Mouse (Mus musculus) left cerebral cortex, postnatal 25 days (tissue): ENCODE data around the gene Slc5a11. TPM values are rescaled to one million over a fixed set of nuclear protein-coding genes. Genes with fewer than 3 reads are reported as not detected.

Experiments
- DNase-seq, 2 experiments: peaks; one replicate each; pipeline ENCODE4 v3.0.0; 2022; ENCODE audit warnings: low spot score in 2 of 2, mixed read lengths in 1 of 2
- intact Hi-C: fragments of 180-260 bp; cut with DNase I; formaldehyde crosslinking; loops from one replicate; pipeline ENCODE4 v1.15.1; 2025
- total RNA-seq, 2 experiments: library from RNA; stranded (reverse); gene quantifications; 2 replicates each; pipeline ENCODE4 v1.2.3; 2021

Gene Slc5a11
- total RNA-seq, 2 experiments from 2014 or later = 0.55 to 2.0 TPM

DNA sequence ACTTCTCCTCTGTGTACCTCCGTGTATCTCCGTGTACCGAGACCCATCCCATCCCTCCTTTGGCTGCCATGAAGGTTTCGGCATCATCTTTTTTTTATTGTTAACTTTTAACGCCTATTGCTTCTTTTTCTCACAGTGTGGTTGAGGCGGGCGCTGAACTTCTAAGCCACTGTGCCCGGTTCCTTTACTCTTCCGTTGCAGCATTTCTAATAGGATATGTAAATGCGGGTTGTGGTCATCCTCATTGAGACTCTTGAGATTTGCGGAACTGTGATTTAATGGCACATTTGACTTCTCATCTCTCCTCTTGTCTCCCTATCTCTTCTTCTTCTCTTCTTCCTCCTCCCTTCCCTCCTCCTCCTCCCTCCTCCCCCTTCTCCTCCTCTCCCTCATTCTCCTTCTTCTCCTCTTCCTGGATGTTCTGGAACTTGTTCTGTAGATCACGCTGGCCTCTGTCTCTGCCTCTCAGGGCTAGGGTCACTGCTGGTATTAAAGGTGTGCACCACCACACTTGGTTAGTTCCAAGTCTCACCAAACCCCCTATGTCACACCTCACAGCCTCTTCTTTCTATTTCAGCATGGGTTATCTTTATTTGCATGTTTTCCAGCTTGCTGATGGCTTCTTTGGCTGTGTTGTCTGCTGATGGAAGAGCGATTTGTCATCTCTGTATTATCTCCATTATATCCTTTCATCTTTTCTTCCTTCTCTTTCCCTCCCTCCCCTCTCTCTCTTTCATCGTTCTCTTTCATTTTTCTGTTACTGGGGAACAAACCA is 39.8 kb downstream of the Slc5a11 start:
- intact Hi-C loops = no loop called here
- no peak for DNase-seq

- DNase-seq = peak in 1 of 2 experiments; percentile 11
- intact Hi-C loops = no loop called here
Measured at GRCm38 (mm10) chr7:123258103-123258502, 43.5 kb downstream of the Slc5a11 start.

- intact Hi-C loops = no loop called here
- no peak for DNase-seq
Measured at GRCm38 (mm10) chr7:123273056-123273455, 58.5 kb downstream of the Slc5a11 start.

GRCm38 (mm10) chr7:123276568-123276967 is 62.0 kb downstream of the Slc5a11 start:
- intact Hi-C loops = no loop called here
- DNase-seq = no peak

DNA sequence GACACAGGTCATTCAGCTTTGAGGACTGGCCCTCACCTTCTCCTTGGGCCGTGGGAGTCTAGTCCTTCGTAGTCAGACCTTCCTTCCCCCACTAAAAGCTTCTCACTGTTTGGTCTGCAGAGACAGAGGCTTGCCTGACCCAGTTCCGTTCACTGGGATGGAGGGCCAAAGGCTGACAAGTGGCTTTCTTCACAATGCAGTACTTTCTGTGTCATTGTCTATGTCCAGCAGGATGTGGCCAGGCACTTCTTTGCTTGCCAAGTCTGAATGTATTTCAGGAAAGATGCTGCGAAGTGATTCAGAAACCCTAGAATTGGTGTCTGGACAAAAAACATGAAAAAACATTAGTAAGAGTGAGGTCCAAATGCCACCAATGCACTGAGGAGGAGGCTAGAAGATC is 65.2 kb downstream of the Slc5a11 start:
- peak in 1 of 2 experiments; percentile 42 for DNase-seq
- intact Hi-C loops = no loop called here

GRCm38 (mm10) chr7:123283826-123284225 is 69.2 kb downstream of the Slc5a11 start:
- intact Hi-C loops = no loop called here
- DNase-seq = peak in 1 of 2 experiments; percentile 78

DNA sequence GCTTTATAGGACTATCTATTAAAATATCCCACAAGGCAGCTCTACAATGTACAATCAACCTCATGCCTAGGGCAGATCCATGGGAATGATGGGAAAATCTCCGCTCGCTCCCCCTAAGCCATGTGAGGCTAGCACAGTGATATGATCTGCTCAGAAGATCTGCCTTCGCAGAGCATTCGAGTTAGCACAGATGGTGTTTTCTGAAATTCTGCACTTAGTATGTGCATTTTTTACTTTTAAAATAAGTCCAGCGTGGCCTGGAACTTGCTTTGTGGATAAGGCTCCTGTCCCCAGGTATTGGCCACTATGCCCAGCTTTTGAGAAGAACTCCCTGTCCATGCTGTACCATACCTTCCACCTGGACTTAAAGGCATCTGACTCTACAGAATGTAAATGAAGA is 71.3 kb downstream of the Slc5a11 start:
- intact Hi-C loops = loop anchor here (5.0 kb wide), 1 partner anchor 79 kb away; no protein-coding TSS in a partner anchor
- peak in 1 of 2 experiments; percentile 57 for DNase-seq

DNA sequence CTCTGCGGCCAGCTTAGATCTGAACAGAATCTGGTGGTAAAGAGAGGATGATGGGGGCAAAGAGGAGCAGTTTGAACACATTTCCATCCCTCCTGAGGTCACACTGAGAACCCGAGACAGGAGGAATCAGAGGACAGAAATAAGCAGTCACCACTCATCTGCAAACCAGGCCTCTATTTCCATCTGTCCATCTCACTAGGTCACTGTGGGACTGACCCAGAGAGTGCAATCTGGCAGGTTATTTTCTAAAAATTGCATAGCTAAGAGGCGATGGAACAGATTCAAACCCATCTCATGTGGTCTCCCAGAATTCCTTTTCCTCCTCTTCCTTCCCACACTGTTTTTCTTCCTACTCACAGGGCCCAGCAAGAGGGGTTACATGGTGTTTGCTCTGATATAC is 73.3 kb downstream of the Slc5a11 start:
- intact Hi-C loops = loop anchor here (5.0 kb wide), 1 partner anchor 81 kb away; no protein-coding TSS in a partner anchor
- no peak for DNase-seq

DNA sequence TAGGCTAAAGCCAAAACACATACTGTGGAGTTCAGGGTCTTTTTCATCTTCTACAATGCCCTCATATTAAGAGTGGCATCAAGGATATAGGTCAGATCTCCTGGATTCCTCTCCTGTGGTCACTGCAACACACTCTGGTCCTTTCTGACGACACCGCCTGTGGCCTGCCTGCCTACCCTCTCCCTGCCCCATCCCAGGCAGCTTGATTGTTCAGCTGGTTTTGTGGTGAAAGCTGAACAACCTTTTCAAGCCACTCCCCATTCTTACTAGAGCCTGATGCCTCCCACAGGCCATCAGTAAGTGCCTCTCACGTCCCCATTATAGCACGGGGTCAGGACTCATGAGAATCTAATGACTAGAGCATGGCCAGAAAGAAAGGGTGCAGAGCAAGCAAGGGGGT is 74.6 kb downstream of the Slc5a11 start:
- no peak for DNase-seq
- intact Hi-C loops = loop anchor here (5.0 kb wide), 1 partner anchor 82 kb away; no protein-coding TSS in a partner anchor

DNA sequence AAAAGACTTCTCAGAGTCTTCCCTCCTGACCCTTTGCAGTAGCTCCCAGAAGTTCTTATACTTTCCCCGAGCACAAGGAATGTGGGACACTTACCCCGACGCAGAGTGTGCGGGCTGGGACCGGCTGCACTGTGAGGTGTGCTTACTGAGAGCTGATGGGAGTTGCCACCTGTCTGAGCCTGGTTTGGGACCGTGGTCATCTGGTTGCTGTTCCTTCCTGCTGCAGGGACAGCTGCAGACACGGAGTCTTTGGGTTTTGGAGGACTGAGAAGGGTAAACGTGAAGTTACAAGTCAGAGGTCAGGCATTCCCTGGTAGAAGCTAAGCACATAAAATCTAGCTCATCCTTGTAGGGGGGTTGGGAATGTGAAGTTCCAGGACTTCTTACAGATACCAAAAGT is 77.4 kb downstream of the Slc5a11 start:
- intact Hi-C loops = no loop called here

DNA sequence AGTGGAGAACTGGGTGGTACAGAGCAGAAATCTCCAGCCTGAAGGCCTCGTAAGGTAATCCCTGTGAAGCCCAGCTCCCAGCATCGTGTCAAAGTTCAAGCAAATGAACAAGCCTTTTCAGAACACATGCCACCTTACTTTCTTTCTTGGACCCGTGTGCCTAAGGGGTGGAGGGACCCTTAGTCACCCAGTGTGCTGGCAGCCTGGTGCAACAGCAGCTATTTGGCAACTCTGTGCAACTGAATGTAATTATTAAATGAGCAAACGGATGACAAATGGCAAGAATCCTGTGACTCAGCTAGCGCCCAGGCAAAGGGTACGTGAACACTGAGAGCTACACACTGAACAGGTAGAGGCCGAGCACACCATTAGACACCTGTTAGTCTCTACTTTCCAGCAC is 79.3 kb downstream of the Slc5a11 start:
- no peak for DNase-seq
- intact Hi-C loops = no loop called here

More for the DNA sequence above, 77.4 kb downstream of the Slc5a11 start:
- no peak for DNase-seq

DNA sequence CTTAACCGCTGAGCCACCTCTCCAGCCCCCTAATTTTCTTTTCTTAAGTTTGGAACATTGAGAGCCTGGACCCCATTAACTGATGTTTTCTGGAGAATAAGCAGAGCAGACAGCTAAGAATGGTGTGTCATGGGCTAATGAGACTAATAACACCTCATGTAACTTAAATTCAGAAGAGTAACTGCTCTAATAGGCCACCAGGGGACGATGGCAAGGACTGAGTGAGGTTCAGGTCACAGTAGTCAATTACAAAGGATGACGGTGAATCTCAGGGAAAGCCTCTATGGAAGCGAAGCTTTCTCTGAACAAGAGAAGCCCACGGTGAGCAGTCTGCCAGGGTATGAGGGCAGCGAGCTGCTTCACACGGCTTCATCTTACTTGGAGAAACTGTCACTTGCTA is 80.8 kb downstream of the Slc5a11 start:
- intact Hi-C loops = loop anchor here (5.0 kb wide), 1 partner anchor 72 kb away; the partner anchor contains the start of genes Arhgap17 and Lcmt1
- no peak for DNase-seq

DNA sequence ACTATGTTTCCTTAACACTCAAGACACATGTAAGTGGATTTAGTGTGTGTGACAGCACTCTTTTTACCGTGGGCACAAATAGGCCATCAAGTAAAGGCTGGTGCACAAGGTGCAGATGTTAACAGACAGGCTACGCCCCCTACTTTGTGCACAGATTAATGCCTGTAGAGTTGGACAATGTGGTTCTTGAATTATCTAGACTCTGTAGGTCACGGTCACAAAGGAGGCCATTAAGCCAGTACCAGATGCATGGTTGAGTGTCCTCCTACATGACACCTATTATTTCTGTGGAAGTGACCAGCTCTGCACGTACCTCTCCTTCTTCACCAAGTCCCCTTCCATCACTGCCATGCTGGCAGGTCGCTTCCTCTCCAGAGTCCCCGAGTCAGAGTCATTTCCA is 81.5 kb downstream of the Slc5a11 start:
- intact Hi-C loops = loop anchor here (5.0 kb wide), 1 partner anchor 71 kb away; the partner anchor contains the start of genes Arhgap17 and Lcmt1
- no peak for DNase-seq

- intact Hi-C loops = loop anchor here (5.0 kb wide), 1 partner anchor 69 kb away; the partner anchor contains the start of genes Arhgap17 and Lcmt1
- peak in 1 of 2 experiments; percentile 41 for DNase-seq
Measured at GRCm38 (mm10) chr7:123298225-123298624, 83.6 kb downstream of the Slc5a11 start.

DNA sequence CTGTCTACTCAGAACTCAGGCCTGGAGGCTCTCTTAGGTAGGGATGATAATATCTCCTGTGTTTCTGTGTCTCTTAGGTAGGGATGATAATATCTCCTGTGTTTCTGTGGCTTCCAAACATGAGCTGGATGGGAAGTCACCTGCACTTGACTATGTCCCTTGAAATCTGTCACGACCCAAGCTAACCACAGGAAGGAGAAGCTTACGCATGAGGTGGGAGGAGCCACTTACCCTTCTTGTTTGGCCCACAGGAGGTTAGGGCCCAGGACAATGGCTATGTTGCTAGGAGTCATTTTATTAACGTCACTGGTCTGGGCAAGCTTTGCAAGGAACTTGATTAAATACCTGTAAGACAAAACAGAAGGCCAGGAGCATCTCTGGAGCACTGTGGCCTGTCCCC is 85.7 kb downstream of the Slc5a11 start:
- no peak for DNase-seq
- intact Hi-C loops = no loop called here

DNA sequence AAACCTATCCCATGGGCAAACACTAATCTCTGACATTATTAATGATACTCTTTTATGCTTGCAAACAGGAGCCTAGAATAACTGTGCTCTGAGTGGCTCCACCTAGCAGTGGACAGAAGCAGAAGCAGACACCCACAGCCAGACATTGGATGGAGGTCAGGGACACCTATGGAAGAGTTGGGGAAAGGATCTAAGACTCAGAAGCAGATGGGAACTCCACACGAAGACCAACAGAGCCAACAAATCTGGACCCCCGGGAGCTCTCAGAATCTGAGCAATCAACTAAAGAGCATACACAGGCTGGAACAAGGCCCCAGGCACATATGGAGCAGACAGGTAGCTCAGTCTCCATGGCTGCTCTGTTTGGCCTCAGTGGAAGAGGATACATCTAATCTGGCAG is 90.8 kb downstream of the Slc5a11 start:
- no peak for DNase-seq
- intact Hi-C loops = no loop called here

- intact Hi-C loops = no loop called here
- no peak for DNase-seq
Measured at GRCm38 (mm10) chr7:123307236-123307635, 92.7 kb downstream of the Slc5a11 start.

DNA sequence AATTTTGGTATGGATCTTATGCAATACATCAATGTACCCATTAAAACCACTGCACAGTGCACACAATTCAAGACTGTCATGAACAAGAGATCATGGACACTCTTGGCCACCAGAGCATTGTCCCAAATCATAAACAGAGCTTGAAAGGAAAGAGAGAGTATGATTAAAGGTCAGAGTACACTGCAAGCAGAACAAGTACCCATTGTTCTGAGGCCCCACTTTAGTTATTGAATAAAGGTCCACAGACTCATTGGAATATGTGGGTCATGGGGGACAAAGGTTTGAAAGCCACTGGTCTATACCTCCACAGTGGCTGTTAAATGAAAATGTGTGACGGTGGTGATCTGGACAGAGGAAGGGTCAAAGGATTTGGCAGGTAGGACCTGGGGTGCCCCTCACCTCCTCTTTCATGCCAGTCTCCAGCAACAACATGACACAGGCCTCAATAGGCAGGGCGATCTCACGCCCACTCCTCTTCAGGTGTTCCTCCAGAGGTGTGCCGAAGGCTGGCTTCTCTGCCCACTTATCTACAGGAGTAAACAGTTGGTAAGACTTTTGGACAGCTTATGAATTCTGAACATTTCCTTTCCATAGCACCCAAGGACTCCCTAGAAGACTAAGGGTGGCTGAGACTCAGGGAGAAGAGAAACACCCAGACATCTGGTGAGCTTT is 93.4 kb downstream of the Slc5a11 start:
- intact Hi-C loops = no loop called here
- no peak for DNase-seq

DNA sequence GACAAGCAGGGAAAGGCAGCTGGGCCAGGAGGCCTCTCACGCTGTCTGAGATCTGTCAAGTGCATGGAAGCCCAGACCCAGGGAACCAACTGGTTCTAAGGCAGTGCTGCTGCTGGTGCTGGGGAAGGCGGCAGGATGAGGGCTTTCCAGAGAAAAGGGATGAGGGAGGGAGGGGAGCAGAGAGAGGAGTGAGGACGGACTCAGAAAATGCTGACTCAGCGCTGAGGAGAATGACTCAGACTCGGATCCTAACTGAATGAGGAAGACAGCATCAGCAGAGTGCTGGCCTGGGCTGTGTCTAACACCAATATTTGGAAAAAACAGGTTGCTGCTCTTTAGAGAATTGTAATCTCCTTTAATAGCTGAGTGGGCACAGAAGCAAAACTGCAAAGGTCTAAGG is 97.3 kb downstream of the Slc5a11 start:
- DNase-seq = peak; percentile 36 to 65

GRCm38 (mm10) chr7:123312738-123313137 is 98.2 kb downstream of the Slc5a11 start:
- intact Hi-C loops = no loop called here
- DNase-seq = no peak

More for the DNA sequence above, 97.3 kb downstream of the Slc5a11 start:
- intact Hi-C loops = no loop called here
